In genomic region chr13:77470093-77470621, GRCm38 (mm10) we compare ENCODE assay signal across 28 mouse cellular contexts.
A peak's percentile ranks its signal among the peaks of the same experiment; 100 is the strongest.
DNase-seq lines count a peak whose midpoint lies in the region; ATAC-seq lines count a peak whose summit lies in the region.
"Had no signal": no experiment of that assay in that cellular context is flagged by ENCODE, and none has a peak within 500 bp of the region (broad histone marks: within the 10 kb centered on the region; RNA-seq: fewer than 3 reads in every experiment).

No protein-coding gene starts in this region.

- WGBS in forebrain, embryonic 12.5 days: 77% methylated on average over 3 of the region's 3 CpGs
- WGBS in forebrain, embryonic 10.5 days: 91% methylated on average over 3 of the region's 3 CpGs
- 58% methylated on average over 3 of the region's 3 CpGs for WGBS in forebrain, embryonic 15.5 days

- no peak overlapping the region for H3K4me2 ChIP-seq in forebrain, embryonic 12.5 days
- no peak overlapping the region for H3K4me2 ChIP-seq in forebrain, embryonic 15.5 days (replicated peaks)
- H3K4me2 ChIP-seq: embryonic facial prominence, embryonic 13.5 days; heart, embryonic 12.5 days; heart, embryonic 15.5 days; hindbrain, embryonic 13.5 days; intestine, embryonic 15.5 days had no signal

- H3K4me1 ChIP-seq in forebrain, embryonic 12.5 days: no peaks in the 10 kb centered on the region
- H3K4me1 ChIP-seq in forebrain, embryonic 10.5 days: no peaks in the 10 kb centered on the region
- no peaks in the 10 kb centered on the region for H3K4me1 ChIP-seq in forebrain, embryonic 15.5 days
- H3K4me1 ChIP-seq: embryonic facial prominence, embryonic 10.5 days; embryonic facial prominence, embryonic 13.5 days; heart, embryonic 12.5 days; heart, embryonic 15.5 days; hindbrain, embryonic 10.5 days; hindbrain, embryonic 13.5 days; intestine, embryonic 15.5 days had no signal

- no peaks in the 10 kb centered on the region for H3K27me3 ChIP-seq in forebrain, embryonic 12.5 days
- no peaks in the 10 kb centered on the region for H3K27me3 ChIP-seq in forebrain, embryonic 10.5 days (ENCODE audit: poor library complexity, severe bottlenecking)
- no peaks in the 10 kb centered on the region for H3K27me3 ChIP-seq in forebrain, embryonic 15.5 days
- H3K27me3 ChIP-seq: embryonic facial prominence, embryonic 13.5 days; heart, embryonic 12.5 days; heart, embryonic 15.5 days; hindbrain, embryonic 13.5 days; intestine, embryonic 15.5 days had no signal

- H3K36me3 ChIP-seq in forebrain, embryonic 12.5 days (replicated peaks): no peaks in the 10 kb centered on the region
- no peaks in the 10 kb centered on the region for H3K36me3 ChIP-seq in forebrain, embryonic 10.5 days (replicated peaks)
- H3K36me3 ChIP-seq in forebrain, embryonic 15.5 days: no peaks in the 10 kb centered on the region
- H3K36me3 ChIP-seq: embryonic facial prominence, embryonic 10.5 days; embryonic facial prominence, embryonic 13.5 days; heart, embryonic 12.5 days; heart, embryonic 15.5 days; hindbrain, embryonic 10.5 days; hindbrain, embryonic 13.5 days; intestine, embryonic 15.5 days had no signal

- no peak overlapping the region for H3K4me3 ChIP-seq in forebrain, embryonic 12.5 days (replicated peaks)
- no peak overlapping the region for H3K4me3 ChIP-seq in forebrain, embryonic 10.5 days
- no peak overlapping the region for H3K4me3 ChIP-seq in forebrain, embryonic 15.5 days
- H3K4me3 ChIP-seq: embryonic facial prominence, embryonic 10.5 days; embryonic facial prominence, embryonic 13.5 days; erythroblast, embryonic 14.5 days; heart, embryonic 12.5 days; heart, embryonic 15.5 days; hindbrain, embryonic 10.5 days; hindbrain, embryonic 13.5 days; intestine, embryonic 15.5 days had no signal

- no peak overlapping the region for H3K27ac ChIP-seq in forebrain, embryonic 12.5 days
- no peak overlapping the region for H3K27ac ChIP-seq in forebrain, embryonic 10.5 days
- no peak overlapping the region for H3K27ac ChIP-seq in forebrain, embryonic 15.5 days (replicated peaks)
- H3K27ac ChIP-seq: embryonic facial prominence, embryonic 10.5 days; embryonic facial prominence, embryonic 13.5 days; heart, embryonic 15.5 days; hindbrain, embryonic 10.5 days; hindbrain, embryonic 13.5 days; intestine, embryonic 15.5 days had no signal

- H3K9me3 ChIP-seq in forebrain, embryonic 12.5 days: no peaks in the 10 kb centered on the region
- no peaks in the 10 kb centered on the region for H3K9me3 ChIP-seq in forebrain, embryonic 10.5 days
- no peaks in the 10 kb centered on the region for H3K9me3 ChIP-seq in forebrain, embryonic 15.5 days
- H3K9me3 ChIP-seq: embryonic facial prominence, embryonic 10.5 days; embryonic facial prominence, embryonic 13.5 days; heart, embryonic 12.5 days; heart, embryonic 15.5 days; hindbrain, embryonic 10.5 days; hindbrain, embryonic 13.5 days; intestine, embryonic 15.5 days had no signal

- H3K9ac ChIP-seq in forebrain, embryonic 12.5 days: no peak overlapping the region
- no peak overlapping the region for H3K9ac ChIP-seq in forebrain, embryonic 15.5 days (replicated peaks)
- H3K9ac ChIP-seq: embryonic facial prominence, embryonic 13.5 days; heart, embryonic 12.5 days; heart, embryonic 15.5 days; hindbrain, embryonic 13.5 days; intestine, embryonic 15.5 days had no signal

- DNase-seq in forebrain, embryonic 10.5 days (ENCODE audit: extremely low spot score, low spot score): no peak
- DNase-seq in brain, adult 2 months (ENCODE audit: low read depth, low spot score): peak; percentile 25
- DNase-seq in telencephalon, adult 2 months (ENCODE audit: low read depth, low spot score): peak; percentile 8
- DNase-seq in lung, postnatal 10 days: no peak
- DNase-seq: adrenal gland, adult 8-10 months; adrenal gland, postnatal 25 days; cerebellum, adult 11-12 months; cerebellum, adult 8-10 months; cerebellum, postnatal 10 days; cerebellum, postnatal 36 days; embryo, embryonic 11 days; gastrocnemius, postnatal 25 days; heart, adult 18-20 months; heart, postnatal 10 days; heart, postnatal 36 days had no signal

- ATAC-seq in forebrain, embryonic 12.5 days (ENCODE audit: low FRiP score): peak; percentile 30; the same call in 1 of the 2 replicates
- ATAC-seq in forebrain, embryonic 15.5 days (replicated peaks): peak; percentile 55; the same call in 1 of the 2 replicates
- ATAC-seq in cerebellum, adult (ENCODE audit: insufficient number of reproducible peaks, low FRiP score, low TSS enrichment): no peak
- ATAC-seq: activated CD4-positive, CD25-positive, alpha-beta regulatory T cell, adult 4 months; hindbrain, embryonic 16.5 days; intestine, embryonic 15.5 days had no signal

Comparison
In these comparisons a context has a peak if more than half of its experiments do, and no peak if none do; other contexts are left out.
1. DNase-seq: peak in brain, adult 2 months (single experiment) and telencephalon, adult 2 months (single experiment); none in forebrain, embryonic 10.5 days (single experiment) and lung, postnatal 10 days (single experiment).